Mouse (Mus musculus): ENCODE measurements around the gene Dst.

Dst gene

GRCm38 (mm10) chr1:34236254-34236723 lies 328.3 kb downstream of the Dst start:
- DNase-seq (ENCODE audit: low read depth, low spot score): no peak

GRCm38 (mm10) chr1:34237211-34237610 lies 329.2 kb downstream of the Dst start:
- DNase-seq (ENCODE audit: low read depth, low spot score): no peak

DNA sequence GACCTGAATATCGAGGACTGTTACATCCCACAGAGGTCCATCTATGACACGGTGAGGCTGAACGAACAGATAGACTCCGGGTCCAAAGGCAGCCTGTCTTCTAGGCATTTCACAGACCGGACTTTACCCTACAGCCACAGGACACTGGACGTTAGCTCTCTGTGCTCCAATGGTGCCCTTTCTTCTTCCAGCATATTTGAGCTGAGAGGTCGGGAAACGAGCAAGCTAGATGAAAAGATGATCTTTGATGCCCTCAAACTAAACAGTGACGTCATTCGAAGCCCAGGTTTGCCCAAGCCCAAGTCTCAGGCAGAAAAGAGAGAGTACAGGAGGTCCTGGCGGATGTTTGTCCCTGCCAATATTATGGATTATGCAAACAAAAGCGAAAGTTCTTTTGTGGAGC lies 329.7 kb downstream of the Dst start:
- DNase-seq (ENCODE audit: low read depth, low spot score): no peak

DNA sequence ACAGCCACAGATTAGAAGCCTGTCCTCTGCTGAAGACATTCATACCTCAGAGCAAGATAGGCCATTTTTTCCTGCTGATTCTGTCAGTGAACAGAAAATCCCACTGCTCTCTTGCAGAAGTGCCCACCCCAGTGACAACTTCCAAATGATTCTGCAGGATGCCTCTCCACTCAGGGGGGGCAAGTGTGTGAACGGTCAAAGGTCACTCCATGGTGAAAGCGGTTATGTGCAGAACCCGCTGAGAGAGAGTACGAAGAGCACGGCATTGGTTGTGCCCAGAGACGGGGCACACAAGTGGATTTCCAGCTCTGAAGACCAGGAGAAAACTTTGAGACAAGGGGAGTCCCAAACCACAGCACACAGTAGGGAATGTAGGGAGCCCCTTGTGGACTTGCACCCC lies 330.2 kb downstream of the Dst start:
- DNase-seq (ENCODE audit: low read depth, low spot score): no peak

DNA sequence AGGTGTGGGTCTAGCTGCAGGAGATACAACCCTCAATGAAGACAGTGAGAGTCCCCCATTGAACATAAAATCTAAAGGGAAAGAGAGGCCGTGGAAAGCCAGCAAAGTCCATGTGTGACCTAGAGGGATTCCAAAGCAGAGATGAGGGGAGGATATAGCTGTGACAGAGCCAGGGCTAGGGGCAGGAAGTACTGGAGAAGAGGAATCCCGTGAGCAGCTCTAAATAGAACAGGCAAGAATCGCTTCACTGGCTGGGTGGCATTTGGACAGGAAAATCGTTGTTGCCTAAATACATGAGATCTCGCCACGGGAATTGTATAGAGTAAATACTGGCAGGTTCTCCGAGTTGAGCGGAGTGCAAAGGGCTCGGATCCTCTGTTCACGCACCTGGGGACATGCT lies 336.7 kb downstream of the Dst start:
- no peak for DNase-seq (ENCODE audit: low read depth, low spot score)

DNA sequence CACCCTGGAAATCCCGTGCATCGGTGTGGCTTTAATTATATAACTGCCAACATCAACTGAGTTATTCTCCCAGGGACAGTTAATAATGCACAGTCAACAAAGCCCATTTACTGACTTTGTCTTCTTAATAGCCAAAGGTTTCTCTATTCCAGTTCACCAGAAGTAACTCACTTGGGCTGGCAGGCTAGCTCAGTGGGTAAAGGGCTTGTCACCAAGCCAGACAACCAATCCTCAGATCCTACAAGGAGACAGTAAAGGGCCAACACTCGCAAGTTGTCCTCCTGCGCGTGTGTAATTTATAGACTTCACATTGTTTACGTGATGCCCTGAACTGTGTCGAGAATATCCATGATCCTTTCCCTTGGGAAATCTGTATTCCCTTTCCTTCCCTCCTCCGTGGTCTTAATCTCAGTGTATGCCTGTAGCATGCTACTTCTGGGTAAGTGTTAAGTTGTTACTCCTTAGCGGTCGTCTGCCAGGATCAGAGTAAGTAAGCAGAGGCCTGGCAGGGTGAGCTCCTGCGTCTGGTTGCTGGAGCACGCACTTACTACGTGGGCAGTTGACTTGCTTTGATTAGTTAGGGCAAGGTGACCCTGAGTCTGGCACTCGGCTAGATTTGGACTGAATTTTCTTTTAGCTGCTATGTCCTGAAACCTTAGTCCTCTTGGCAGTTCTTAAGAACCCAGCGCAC lies 338.1 kb downstream of the Dst start:
- no peak for DNase-seq (ENCODE audit: low read depth, low spot score)

DNA sequence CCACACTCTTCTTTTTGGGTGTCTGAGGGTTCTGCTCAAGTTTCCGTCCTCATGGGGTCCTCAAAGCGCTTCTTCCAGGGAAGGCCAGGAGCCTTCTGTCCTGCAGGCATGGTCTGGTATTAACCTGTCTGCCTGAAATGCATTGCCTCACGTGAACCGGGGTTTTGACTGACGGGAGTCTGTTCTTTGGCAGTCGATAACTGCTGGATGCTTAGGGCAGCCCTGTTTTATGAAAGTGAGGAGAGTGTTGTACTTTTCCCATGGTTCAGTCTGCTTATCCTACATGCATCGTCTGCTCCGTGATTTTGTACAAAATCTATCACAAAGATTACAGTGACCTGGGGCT lies 338.6 kb downstream of the Dst start:
- DNase-seq (ENCODE audit: low read depth, low spot score): no peak

DNA sequence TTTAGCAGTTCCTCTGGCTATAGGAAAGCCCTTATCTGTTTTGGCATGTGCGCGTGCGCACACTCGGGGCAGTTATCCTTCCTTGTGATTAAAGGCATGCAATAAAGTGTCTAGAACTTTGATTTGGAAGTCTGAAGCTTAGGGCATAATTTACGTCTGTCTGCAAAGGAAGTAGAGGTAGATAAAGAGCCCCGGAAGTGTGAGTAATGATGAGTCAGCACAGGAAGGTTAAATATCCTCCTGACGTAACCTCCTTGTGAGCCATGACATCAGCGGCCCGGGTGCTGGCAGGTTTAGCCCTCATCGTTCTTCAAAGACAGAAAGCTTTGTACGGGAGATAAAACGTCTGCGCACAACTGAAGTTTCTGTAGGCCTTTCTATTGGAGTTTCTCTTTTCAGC lies 343.1 kb downstream of the Dst start:
- no peak for DNase-seq (ENCODE audit: low read depth, low spot score)

DNA sequence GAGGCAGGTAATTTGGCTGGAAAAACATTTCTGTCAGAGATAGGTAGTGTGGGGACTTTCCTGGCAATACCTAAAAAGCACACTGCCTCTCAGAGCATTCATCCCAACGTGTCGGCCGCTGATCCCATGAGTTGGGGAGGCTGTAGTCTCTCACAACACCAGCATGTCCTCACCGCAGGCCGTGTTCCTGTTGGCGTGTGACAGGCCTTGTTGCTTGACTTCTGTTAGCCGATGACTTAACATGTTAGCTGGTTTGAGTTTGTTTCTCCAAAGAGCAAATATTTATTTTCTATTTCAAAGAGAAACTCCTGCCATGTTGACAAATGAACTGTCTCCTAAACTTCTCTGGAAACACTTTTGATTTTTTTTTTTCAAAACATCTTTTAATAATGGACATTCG lies 344.2 kb downstream of the Dst start:
- no peak for DNase-seq (ENCODE audit: low read depth, low spot score)

- DNase-seq (ENCODE audit: low read depth, low spot score): no peak
Observed at GRCm38 (mm10) chr1:34253876-34254275, 345.9 kb downstream of the Dst start.

DNA sequence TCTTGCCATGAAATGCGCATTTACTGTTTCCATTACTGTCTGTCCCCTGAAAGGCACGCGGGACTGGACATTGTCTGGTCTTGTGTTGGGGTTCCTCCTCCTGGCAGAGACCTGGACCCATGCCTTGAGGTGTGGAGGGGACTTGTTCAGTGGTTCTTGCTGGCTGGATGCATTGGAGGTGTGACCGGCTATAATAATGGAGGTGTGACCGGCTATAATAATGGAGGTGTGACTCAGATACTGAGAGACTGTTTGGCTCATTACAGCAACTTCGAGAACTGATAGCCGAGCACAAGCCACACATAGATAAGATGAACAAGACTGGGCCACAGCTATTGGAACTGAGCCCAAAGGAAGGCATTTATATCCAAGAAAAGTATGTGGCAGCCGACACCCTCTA lies 351.9 kb downstream of the Dst start:
- DNase-seq (ENCODE audit: low read depth, low spot score): no peak

DNA sequence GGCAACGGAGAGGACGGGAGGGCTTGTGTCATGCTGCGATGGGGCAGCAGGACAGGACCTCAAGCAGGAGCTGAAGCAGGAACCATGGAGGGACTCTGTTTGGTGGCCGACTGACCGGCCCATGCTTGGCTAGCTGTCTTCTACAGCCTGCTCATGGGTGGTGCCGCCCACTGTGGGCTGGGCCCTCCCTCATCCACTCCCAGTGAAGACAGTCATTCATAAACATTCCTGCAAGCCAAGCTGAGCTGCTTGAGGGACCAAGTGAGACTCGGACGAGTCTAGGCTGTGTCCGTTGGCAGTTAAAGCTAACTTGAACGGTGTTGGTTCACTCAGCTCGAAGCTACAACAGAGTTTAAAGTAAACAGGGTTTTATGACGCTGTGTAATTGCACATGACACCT lies 353.0 kb downstream of the Dst start:
- DNase-seq (ENCODE audit: low read depth, low spot score): no peak

DNA sequence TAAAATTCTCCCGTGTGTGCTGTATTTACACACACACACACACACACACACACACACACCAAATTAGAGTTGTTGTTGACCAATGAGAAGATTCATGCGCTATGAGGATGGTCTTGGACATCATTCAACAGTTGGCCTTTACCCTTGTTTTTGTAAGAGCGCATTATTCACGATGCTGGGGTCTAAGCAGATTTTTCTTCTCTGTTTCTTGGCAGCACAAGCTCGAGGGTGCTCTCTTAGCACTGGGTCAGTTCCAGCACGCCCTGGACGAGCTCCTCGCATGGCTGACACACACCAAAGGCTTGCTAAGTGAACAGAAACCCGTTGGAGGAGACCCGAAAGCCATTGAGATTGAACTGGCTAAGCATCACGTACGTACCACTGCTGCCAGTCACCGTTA lies 360.5 kb downstream of the Dst start:
- DNase-seq (ENCODE audit: low read depth, low spot score): no peak

DNA sequence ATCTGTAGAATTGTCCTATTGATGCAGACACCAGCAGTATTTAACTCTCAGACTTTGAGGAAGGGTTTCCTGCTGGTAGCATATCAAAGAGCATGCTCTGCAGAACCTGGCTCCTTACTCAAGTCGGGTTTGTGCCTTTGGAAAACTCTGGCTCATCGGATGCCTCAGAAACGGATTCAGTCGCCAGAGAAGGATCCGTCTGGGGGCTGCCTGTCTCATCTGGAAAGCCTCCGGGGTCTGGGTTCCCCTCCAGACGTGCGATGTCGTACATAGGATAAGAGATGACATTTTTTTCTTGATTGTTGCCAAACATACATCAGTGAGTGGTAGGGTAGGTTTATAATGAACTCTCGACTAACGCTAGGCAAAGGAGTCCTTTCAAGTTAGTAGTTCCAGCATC lies 361.6 kb downstream of the Dst start:
- DNase-seq (ENCODE audit: low read depth, low spot score): no peak

DNA sequence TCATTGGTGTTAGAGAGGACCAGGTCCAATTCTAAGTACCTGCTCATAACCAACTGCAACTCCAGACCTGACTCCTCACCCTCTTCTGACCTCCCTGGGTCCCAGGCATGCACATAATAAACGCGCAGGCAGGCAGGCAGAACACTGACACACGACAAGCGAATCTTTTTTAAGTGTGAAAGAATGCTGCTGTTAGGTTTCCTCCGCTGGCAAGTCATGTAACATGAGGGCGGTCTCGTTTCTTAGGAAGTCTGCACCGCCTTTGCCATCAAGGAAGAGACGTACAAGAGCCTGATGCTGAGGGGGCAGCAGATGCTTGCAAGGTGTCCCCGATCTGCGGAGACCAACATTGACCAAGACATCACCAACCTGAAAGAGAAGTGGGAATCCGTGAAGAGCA lies 365.9 kb downstream of the Dst start:
- DNase-seq (ENCODE audit: low read depth, low spot score): no peak

DNA sequence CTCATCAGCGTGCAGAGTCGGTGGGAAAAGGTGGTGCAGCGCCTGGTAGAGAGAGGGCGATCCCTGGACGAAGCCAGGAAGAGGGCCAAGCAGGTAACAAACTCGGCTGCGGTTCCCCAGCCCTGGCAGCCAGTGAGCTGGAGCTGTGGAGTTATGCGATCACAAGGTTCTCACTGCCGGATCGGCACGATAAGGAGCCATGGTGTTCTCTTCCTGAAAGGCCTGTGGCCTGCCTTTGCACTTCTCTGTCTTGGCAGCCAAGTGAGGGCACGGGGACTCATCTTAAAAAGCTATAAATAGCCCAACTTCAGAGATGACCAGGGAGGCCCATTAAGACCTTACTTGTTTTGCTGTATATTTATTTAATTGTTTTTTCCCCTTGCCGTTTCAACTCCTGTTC lies 367.8 kb downstream of the Dst start:
- no peak for DNase-seq (ENCODE audit: low read depth, low spot score)

- DNase-seq (ENCODE audit: low read depth, low spot score): no peak
Observed at GRCm38 (mm10) chr1:34276756-34277155, 368.7 kb downstream of the Dst start.

GRCm38 (mm10) chr1:34277259-34277658 lies 369.2 kb downstream of the Dst start:
- DNase-seq (ENCODE audit: low read depth, low spot score): no peak

GRCm38 (mm10) chr1:34283502-34283901 lies 375.5 kb downstream of the Dst start:
- no peak for DNase-seq (ENCODE audit: low read depth, low spot score)

GRCm38 (mm10) chr1:34284979-34285378 lies 377.0 kb downstream of the Dst start:
- DNase-seq (ENCODE audit: low read depth, low spot score): no peak

DNA sequence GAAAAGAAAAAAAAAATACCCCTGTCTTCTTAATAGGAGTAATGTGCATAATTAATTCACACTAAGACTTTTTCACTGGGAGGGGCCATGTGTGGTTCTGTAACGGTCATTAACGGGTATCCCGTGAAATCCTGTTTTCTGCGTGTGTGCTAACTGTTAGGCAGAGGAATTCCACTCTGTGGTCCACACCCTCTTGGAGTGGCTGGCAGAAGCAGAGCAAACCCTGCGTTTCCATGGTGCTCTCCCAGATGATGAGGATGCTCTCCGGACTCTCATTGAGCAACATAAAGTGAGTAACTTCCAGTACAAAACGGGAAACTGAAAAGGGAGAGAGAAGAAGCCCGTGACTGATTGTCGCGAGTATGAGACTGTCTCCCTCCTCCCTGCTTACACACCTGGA lies 379.7 kb downstream of the Dst start:
- no peak for DNase-seq (ENCODE audit: low read depth, low spot score)

DNA sequence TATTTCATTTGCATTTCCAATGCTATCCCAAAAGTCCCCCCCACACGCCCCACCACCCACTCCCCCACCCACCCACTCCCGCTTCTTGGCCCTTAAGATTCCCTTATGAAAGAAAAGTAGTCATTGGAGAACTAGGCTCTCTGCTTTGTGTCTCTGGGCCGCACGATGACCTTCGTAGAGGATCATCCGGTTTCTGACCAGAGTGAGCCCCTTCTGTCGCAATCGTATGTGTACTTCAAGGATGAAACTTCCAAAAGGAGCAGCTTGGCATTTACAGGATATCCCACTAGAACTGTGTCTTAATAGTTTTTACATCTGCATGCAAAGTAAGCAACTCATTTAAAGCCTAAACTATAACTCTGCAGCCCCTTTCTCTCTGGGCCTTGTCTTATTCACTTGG lies 380.2 kb downstream of the Dst start:
- DNase-seq (ENCODE audit: low read depth, low spot score): no peak

DNA sequence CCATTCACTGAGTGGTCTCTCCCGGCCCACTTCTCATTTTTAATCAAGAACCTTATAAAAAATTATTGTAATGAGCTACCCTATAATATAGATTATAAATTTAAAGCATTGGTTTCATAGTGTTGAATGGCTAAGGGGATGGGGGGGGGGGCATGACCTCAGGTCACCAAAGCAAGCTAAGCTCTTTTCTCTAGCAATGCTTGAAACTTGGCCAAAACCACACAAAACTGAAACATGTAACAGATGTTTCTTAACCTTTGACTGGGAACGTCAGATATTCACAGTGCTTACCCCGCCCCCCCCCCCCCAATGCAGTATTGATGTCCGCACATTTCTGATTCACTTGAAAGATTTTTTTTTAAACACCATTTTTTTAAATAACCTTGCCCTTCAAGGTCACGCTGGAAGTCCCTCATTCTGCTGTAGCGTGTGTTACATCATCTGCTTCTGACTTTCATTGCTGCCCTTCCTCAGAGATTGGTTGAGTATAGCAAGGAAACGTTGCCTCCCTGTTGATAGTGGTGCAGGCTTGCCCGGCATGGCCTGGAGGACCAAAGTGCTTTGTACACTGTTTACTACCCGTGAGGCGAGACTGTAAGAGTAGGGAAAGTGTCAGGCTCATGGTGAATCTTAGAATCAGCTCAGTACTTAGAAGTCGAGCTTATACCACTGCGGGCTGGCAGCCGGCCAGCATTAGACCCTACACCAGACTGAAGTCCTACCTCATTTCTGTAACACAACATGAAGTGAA lies 380.9 kb downstream of the Dst start:
- no peak for DNase-seq (ENCODE audit: low read depth, low spot score)

DNA sequence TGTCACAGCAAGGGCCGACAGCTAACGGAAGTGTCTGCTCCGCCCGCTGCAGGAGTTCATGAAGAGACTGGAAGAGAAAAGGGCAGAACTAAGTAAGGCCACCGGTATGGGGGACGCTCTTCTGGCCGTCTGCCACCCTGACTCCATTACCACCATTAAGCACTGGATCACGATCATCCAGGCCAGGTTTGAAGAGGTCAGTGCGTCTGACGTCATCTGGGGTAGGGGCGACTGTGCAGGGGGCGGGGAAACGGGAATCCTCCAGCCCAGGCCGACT lies 381.4 kb downstream of the Dst start:
- no peak for DNase-seq (ENCODE audit: low read depth, low spot score)
